Mouse (Mus musculus): Measurements from ENCODE around the gene Pou3f1. TPM values are rescaled to one million over a fixed set of nuclear protein-coding genes. Genes with fewer than 3 reads are reported as not detected.
"Not testable (repeated sequence)": the region's sequence is repeated elsewhere in the genome, so short reads cannot be mapped to it uniquely, and the experiment has no call there.

The Pou3f1 gene
- polyA plus RNA-seq, 1 experiment from 2014 or later, result 13.2 TPM

DNA sequence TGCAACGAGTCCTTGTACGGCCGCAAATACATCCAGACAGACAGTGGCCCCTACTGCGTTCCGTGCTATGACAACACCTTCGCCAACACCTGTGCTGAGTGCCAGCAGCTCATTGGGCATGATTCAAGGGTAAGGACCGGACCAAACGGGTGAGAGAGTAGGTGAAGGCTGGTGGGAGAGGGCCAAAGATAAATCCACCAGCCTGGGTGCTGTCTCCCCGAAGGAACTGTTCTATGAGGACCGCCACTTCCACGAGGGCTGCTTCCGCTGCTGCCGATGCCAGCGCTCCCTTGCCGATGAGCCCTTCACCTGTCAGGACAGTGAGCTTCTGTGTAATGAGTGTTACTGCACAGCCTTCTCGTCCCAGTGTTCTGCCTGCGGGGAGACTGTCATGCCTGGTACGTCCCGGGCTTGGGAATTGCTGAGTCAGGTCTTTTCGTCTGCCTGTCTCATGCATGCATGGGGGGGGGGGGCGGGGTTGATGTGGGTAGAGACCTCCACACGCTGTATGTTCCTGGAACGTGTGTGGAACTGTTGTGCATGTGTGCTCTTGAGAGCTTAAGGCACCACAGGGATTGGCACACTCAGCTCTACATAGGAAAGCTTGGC lies 49.2 kb downstream of the Pou3f1 start:
- Histone ChIP-seq H3K9ac (no peak overlapping the region), H3K27ac (peak overlapping the region; percentile 35; the same call in 1 of the 2 replicates), H3K9me3 (replicated peaks) (no peaks in the 10 kb centered on the region), H3K27me3 (peaks cover 20% of the 10 kb centered on the region), H3K4me1 (peaks cover 58% of the 10 kb centered on the region), H3K4me2 (no peak overlapping the region), H3K4me3 (no peak overlapping the region), H3K36me3 (ENCODE audit: poor library complexity, severe bottlenecking) (no peaks in the 10 kb centered on the region)
- 86% methylated on average over 23 of the region's 23 CpGs for WGBS
- no peak for ATAC-seq

GRCm38 (mm10) chr4:124707381-124708199 lies 51.0 kb downstream of the Pou3f1 start:
- Histone ChIP-seq H3K4me1 (peaks cover 40% of the 10 kb centered on the region), H3K27me3 (peaks cover 20% of the 10 kb centered on the region)
- not testable (repeated sequence) for H3K9ac ChIP-seq; H3K27ac ChIP-seq; ATAC-seq; H3K36me3 ChIP-seq (ENCODE audit: poor library complexity, severe bottlenecking); H3K4me2 ChIP-seq; H3K4me3 ChIP-seq; H3K9me3 ChIP-seq (replicated peaks)
- WGBS, result 88% methylated on average over 25 of the region's 25 CpGs

DNA sequence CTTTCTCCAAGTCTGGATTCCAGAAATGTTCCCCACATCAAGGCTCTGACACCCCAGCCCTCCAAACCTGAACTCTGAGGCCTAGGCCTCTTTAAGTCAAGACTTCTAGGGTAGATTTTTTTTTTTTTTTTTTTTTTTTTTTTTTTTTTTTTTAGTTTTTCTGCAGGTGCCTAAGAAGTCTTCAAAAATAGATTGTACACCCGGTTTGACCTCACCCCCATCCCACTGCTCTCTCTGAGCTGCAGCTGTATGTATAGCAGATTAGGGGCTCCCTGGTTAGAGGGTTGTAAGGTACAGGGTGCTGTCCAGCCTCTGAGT lies 51.6 kb downstream of the Pou3f1 start:
- H3K9ac ChIP-seq; ATAC-seq; H3K36me3 ChIP-seq (ENCODE audit: poor library complexity, severe bottlenecking); H3K4me3 ChIP-seq; H3K9me3 ChIP-seq (replicated peaks): not testable (repeated sequence)
- H3K4me2 ChIP-seq, result peak overlapping the region; percentile 65
- H3K4me1 ChIP-seq, result peaks cover 39% of the 10 kb centered on the region
- peaks cover 20% of the 10 kb centered on the region for H3K27me3 ChIP-seq
- 0 out of 2 replicates have a peak overlapping the region, but pooled peaks have one; percentile 19 for H3K27ac ChIP-seq
- WGBS, result 14% methylated on average over 1 of the region's 1 CpGs

- 0 out of 2 replicates have a peak, but pooled peaks have one; percentile 41 for ATAC-seq
- WGBS, result 3% methylated on average over 41 of the region's 41 CpGs
Measured at GRCm38 (mm10) chr4:124708518-124709477, 52.2 kb downstream of the Pou3f1 start.

GRCm38 (mm10) chr4:124709961-124710446 lies 53.4 kb downstream of the Pou3f1 start:
- ATAC-seq, result no peak
- peak overlapping the region; percentile 37; the same call in 1 of the 2 replicates for H3K9ac ChIP-seq

More at GRCm38 (mm10) chr4:124708518-124709477, 52.2 kb downstream of the Pou3f1 start:
- H3K4me2 ChIP-seq, result peak overlapping the region; percentile 65
- no peaks in the 10 kb centered on the region for H3K9me3 ChIP-seq (replicated peaks)
- peak overlapping the region; percentile 31 for H3K4me3 ChIP-seq
- peaks cover 33% of the 10 kb centered on the region for H3K4me1 ChIP-seq
- peak overlapping the region; percentile 52; the same call in 1 of the 2 replicates for H3K9ac ChIP-seq
- H3K27me3 ChIP-seq, result peaks cover 20% of the 10 kb centered on the region
- H3K36me3 ChIP-seq (ENCODE audit: poor library complexity, severe bottlenecking), result no peaks in the 10 kb centered on the region
- H3K27ac ChIP-seq, result peak overlapping the region; percentile 19; the same call in 1 of the 2 replicates

More at GRCm38 (mm10) chr4:124709961-124710446, 53.4 kb downstream of the Pou3f1 start:
- H3K4me1 ChIP-seq, result peaks cover 23% of the 10 kb centered on the region
- H3K4me2 ChIP-seq, result peak overlapping the region; percentile 47
- H3K27ac ChIP-seq, result no peak overlapping the region
- no peaks in the 10 kb centered on the region for H3K36me3 ChIP-seq (ENCODE audit: poor library complexity, severe bottlenecking)
- peaks cover 20% of the 10 kb centered on the region for H3K27me3 ChIP-seq
- peak overlapping the region; percentile 9; the same call in 1 of the 2 replicates for H3K4me3 ChIP-seq
- 5% methylated on average over 18 of the region's 18 CpGs for WGBS
- no peaks in the 10 kb centered on the region for H3K9me3 ChIP-seq (replicated peaks)

Other genes starting within 250 kb of the Pou3f1 start
- gene 3100002H09Rik, start 46.0 kb upstream of the Pou3f1 start, polyA plus RNA-seq (2015; fragmentation: Nextera tagmentation; extraction: Ambion mirVana), result 0.84 and 1.0 TPM in 2 replicates
- 49.9 and 59.1 TPM in 2 replicates for gene Utp11, start 36.8 kb downstream of the Pou3f1 start, polyA plus RNA-seq (2015; fragmentation: Nextera tagmentation; extraction: Ambion mirVana)
- 2.6 and 3.2 TPM in 2 replicates for gene Fhl3, start 43.9 kb downstream of the Pou3f1 start, polyA plus RNA-seq (2015; fragmentation: Nextera tagmentation; extraction: Ambion mirVana)
- 169 and 177 TPM in 2 replicates for gene Sf3a3, start 58.0 kb downstream of the Pou3f1 start, polyA plus RNA-seq (2015; fragmentation: Nextera tagmentation; extraction: Ambion mirVana)
- gene Inpp5b, start 85.0 kb downstream of the Pou3f1 start, polyA plus RNA-seq (2015; fragmentation: Nextera tagmentation; extraction: Ambion mirVana), result 25.8 and 25.9 TPM in 2 replicates
- 15.8 and 16.4 TPM in 2 replicates for gene Mtf1, start 145.3 kb downstream of the Pou3f1 start, polyA plus RNA-seq (2015; fragmentation: Nextera tagmentation; extraction: Ambion mirVana)
- 45.8 and 51.4 TPM in 2 replicates for gene Yrdc, start 193.9 kb downstream of the Pou3f1 start, polyA plus RNA-seq (2015; fragmentation: Nextera tagmentation; extraction: Ambion mirVana)
- gene 1110065P20Rik, start 194.4 kb downstream of the Pou3f1 start, polyA plus RNA-seq (2015; fragmentation: Nextera tagmentation; extraction: Ambion mirVana), result 59.2 and 63.6 TPM in 2 replicates
- gene Maneal, start 205.4 kb downstream of the Pou3f1 start, polyA plus RNA-seq (2015; fragmentation: Nextera tagmentation; extraction: Ambion mirVana), result 5.1 and 5.7 TPM in 2 replicates
- gene Epha10, start 224.1 kb downstream of the Pou3f1 start, polyA plus RNA-seq (2015; fragmentation: Nextera tagmentation; extraction: Ambion mirVana), result 0.94 and 1.2 TPM in 2 replicates